Mouse (Mus musculus) E14TG2a.4 (cell line): ENCODE data around the gene 4930595D18Rik.

Source experiments
- H3K27me3 ChIP-seq: 2 replicates; pipeline ENCODE4 v1.6.1; 2014; ENCODE audit warnings: low read length, control low read depth; ENCODE audit not compliant: insufficient read depth
- H3K36me3 ChIP-seq: 2 replicates; pipeline ENCODE4 v1.6.1; 2014; ENCODE audit warnings: low read length, control low read depth; ENCODE audit not compliant: insufficient read depth
- H3K4me1 ChIP-seq: replicated peaks from 2 replicates; pipeline ENCODE4 v1.6.1; 2014; ENCODE audit warnings: low read depth, low read length, control low read depth
- H3K4me3 ChIP-seq: replicated peaks from 2 replicates; pipeline ENCODE4 v1.5.1; 2014; ENCODE audit warnings: mild to moderate bottlenecking, low read length
- H3K9me3 ChIP-seq: 2 replicates; pipeline ENCODE4 v1.6.1; 2014; ENCODE audit warnings: low read length, control low read depth
- CTCF ChIP-seq: conservative IDR thresholded peaks from 2 replicates; pipeline ENCODE4 v1.5.1; 2014; ENCODE audit warnings: low read length
- NANOG ChIP-seq: IDR thresholded peaks from 2 replicates; pipeline ENCODE4 v1.6.1; 2014; ENCODE audit warnings: borderline replicate concordance, low read length, mixed read lengths
- POU5F1 ChIP-seq: IDR thresholded peaks from 2 replicates; pipeline ENCODE4 v1.6.1; 2014; ENCODE audit warnings: low read length, borderline replicate concordance

4930595D18Rik gene

GRCm38 (mm10) chr12:111119506-111120085, 64.7 kb downstream of the 4930595D18Rik start:
- Histone ChIP-seq H3K4me1 (peaks cover 13% of the 10 kb centered on the region), H3K9me3 (peaks cover 8% of the 10 kb centered on the region), H3K4me3 (no peak overlapping the region), H3K36me3 (peaks cover 50% of the 10 kb centered on the region), H3K27me3 (no peaks in the 10 kb centered on the region)
- TF ChIP-seq CTCF = no peak
- TF ChIP-seq NANOG = no peak
- TF ChIP-seq POU5F1 = no peak

- Histone ChIP-seq H3K4me3 (no peak overlapping the region), H3K27me3 (no peaks in the 10 kb centered on the region), H3K9me3 (no peaks in the 10 kb centered on the region), H3K4me1 (peaks cover 19% of the 10 kb centered on the region), H3K36me3 (peaks cover 89% of the 10 kb centered on the region)
- TF ChIP-seq POU5F1 = no peak
These were observed 69.7 kb downstream of the 4930595D18Rik start for GRCm38 (mm10) chr12:111114593-111114992.

- peaks cover 12% of the 10 kb centered on the region for H3K4me1 ChIP-seq
- H3K36me3 ChIP-seq = peaks cover 93% of the 10 kb centered on the region
- TF ChIP-seq NANOG = no peak
- no peak for TF ChIP-seq CTCF
- H3K9me3 ChIP-seq = no peaks in the 10 kb centered on the region
- no peak overlapping the region for H3K4me3 ChIP-seq
- H3K27me3 ChIP-seq = no peaks in the 10 kb centered on the region
These were observed 73.1 kb downstream of the 4930595D18Rik start for GRCm38 (mm10) chr12:111111176-111111575.
